Mouse (Mus musculus) urinary bladder, postnatal 10 days (tissue): ENCODE measurements at regions not wholly inside any gene's neighbourhood (a gene's known extent, or its start where the extent isn't known, plus 50 kb on each side); places are given as distances from the start of the nearest gene placed in this dataset.
"Not testable (repeated sequence)": the region's sequence is repeated elsewhere in the genome, so short reads cannot be mapped to it uniquely, and the experiment has no call there.

ENCODE experiments used
- DNase-seq: peaks from one replicate; pipeline ENCODE4 v3.0.0; 2022; ENCODE audit warnings: low spot score

- no peak for DNase-seq
Observed at GRCm38 (mm10) chr10:66643160-66643559, 452.8 kb upstream of the Jmjd1c start.

GRCm38 (mm10) chr10:66657520-66657919, 438.4 kb upstream of the Jmjd1c start:
- DNase-seq = no peak

- no peak for DNase-seq
Observed at GRCm38 (mm10) chr10:66683160-66683559, 412.8 kb upstream of the Jmjd1c start.

GRCm38 (mm10) chr10:66689196-66689595, 406.7 kb upstream of the Jmjd1c start:
- DNase-seq = not testable (repeated sequence)

- DNase-seq = no peak
Observed at GRCm38 (mm10) chr10:66694549-66695285, 401.2 kb upstream of the Jmjd1c start.

GRCm38 (mm10) chr10:66714926-66715325, 381.0 kb upstream of the Jmjd1c start:
- not testable (repeated sequence) for DNase-seq

- DNase-seq = no peak
Observed at GRCm38 (mm10) chr10:66717909-66718308, 378.0 kb upstream of the Jmjd1c start.

GRCm38 (mm10) chr10:66719796-66720195, 376.1 kb upstream of the Jmjd1c start:
- DNase-seq = no peak

- no peak for DNase-seq
Observed at GRCm38 (mm10) chr10:66733631-66734030, 362.3 kb upstream of the Jmjd1c start.

- DNase-seq = no peak
Observed at GRCm38 (mm10) chr10:66734853-66735252, 361.1 kb upstream of the Jmjd1c start.

- DNase-seq = no peak
Observed at GRCm38 (mm10) chr10:66739017-66739416, 356.9 kb upstream of the Jmjd1c start.

- DNase-seq = no peak
Observed at GRCm38 (mm10) chr10:66741819-66742218, 354.1 kb upstream of the Jmjd1c start.

GRCm38 (mm10) chr10:66743254-66743653, 352.7 kb upstream of the Jmjd1c start:
- no peak for DNase-seq

GRCm38 (mm10) chr10:66745871-66746270, 350.1 kb upstream of the Jmjd1c start:
- no peak for DNase-seq

GRCm38 (mm10) chr10:66752237-66752810, 343.6 kb upstream of the Jmjd1c start:
- DNase-seq = no peak

- DNase-seq = no peak
Observed at GRCm38 (mm10) chr10:66756866-66757265, 339.1 kb upstream of the Jmjd1c start.

GRCm38 (mm10) chr10:66770161-66771030, 325.5 kb upstream of the Jmjd1c start:
- no peak for DNase-seq

GRCm38 (mm10) chr10:66780335-66781170, 315.4 kb upstream of the Jmjd1c start:
- DNase-seq = no peak

GRCm38 (mm10) chr10:66781171-66781510, 314.8 kb upstream of the Jmjd1c start:
- DNase-seq = no peak

- DNase-seq = no peak
Observed at GRCm38 (mm10) chr10:66782025-66782424, 313.9 kb upstream of the Jmjd1c start.

- DNase-seq = no peak
Observed at GRCm38 (mm10) chr10:66787812-66788211, 308.1 kb upstream of the Jmjd1c start.

GRCm38 (mm10) chr10:66796296-66796695, 299.6 kb upstream of the Jmjd1c start:
- no peak for DNase-seq
